Comparison of ENCODE assay signal across 14 mouse cellular contexts in the genomic region with DNA sequence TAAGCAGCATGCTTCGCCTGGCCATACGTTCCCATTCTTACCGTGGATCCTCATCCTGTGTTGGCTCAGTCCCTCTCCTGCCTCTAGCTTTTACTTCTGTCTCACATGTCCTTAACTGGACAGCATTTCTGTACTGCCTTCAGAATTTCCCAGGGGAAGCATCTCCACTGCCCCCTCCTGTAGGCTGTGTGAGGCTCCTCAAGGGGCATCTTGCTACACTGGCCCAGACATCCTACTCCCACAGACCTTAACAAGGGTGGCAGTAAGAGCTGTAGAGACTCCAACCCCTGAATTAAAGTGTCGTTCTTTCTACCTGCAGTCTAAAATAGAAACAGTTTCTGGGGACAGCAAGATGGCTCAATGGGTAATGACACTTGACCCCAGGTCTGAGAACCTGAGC.
"Had no signal": no experiment of that assay in that cellular context is flagged by ENCODE, and none has a peak within 500 bp of the region (broad histone marks: within the 10 kb centered on the region; RNA-seq: fewer than 3 reads in every experiment).

No protein-coding gene starts in this region.

- DNase-seq: lung, adult 18-20 months; lung, embryonic 14.5 days; lung, postnatal 10 days; lung, postnatal 4 days; right cerebral cortex, postnatal 14 days; thymus, adult 2 months; thymus, postnatal 25 days; thymus, postnatal 4 days had no signal

- H3K9ac ChIP-seq: lung, embryonic 14.5 days; midbrain, embryonic 12.5 days; midbrain, embryonic 15.5 days; neural tube, embryonic 12.5 days; stomach, embryonic 15.5 days had no signal

- H3K4me3 ChIP-seq: megakaryocyte, embryonic 14.5 days; midbrain, embryonic 12.5 days; midbrain, embryonic 15.5 days; neural tube, embryonic 12.5 days; stomach, embryonic 15.5 days had no signal

- H3K27me3 ChIP-seq: midbrain, embryonic 15.5 days; neural tube, embryonic 12.5 days; stomach, embryonic 15.5 days had no signal

- H3K27ac ChIP-seq: midbrain, embryonic 12.5 days; midbrain, embryonic 15.5 days; neural tube, embryonic 12.5 days; stomach, embryonic 15.5 days; stomach, postnatal 0 days had no signal

- H3K36me3 ChIP-seq: midbrain, embryonic 12.5 days; midbrain, embryonic 15.5 days; neural tube, embryonic 12.5 days; stomach, embryonic 15.5 days had no signal

- H3K9me3 ChIP-seq: megakaryocyte, embryonic 14.5 days; midbrain, embryonic 12.5 days; midbrain, embryonic 15.5 days; neural tube, embryonic 12.5 days; stomach, embryonic 15.5 days had no signal

- H3K4me2 ChIP-seq: lung, embryonic 14.5 days; midbrain, embryonic 12.5 days; midbrain, embryonic 15.5 days; neural tube, embryonic 12.5 days; stomach, embryonic 15.5 days had no signal

- ATAC-seq: midbrain, embryonic 15.5 days had no signal
